Mouse (Mus musculus): ENCODE measurements around the gene Atg16l2.

Gene Atg16l2

GRCm38 (mm10) chr7:101292086-101292485 lies 10.0 kb downstream of the Atg16l2 start:
- DNase-seq (ENCODE audit: low spot score), result no peak

- DNase-seq (ENCODE audit: low spot score), result no peak
Measured at GRCm38 (mm10) chr7:101291641-101292040, 10.4 kb downstream of the Atg16l2 start.

GRCm38 (mm10) chr7:101291211-101291610 lies 10.8 kb downstream of the Atg16l2 start:
- DNase-seq (ENCODE audit: low spot score), result no peak

GRCm38 (mm10) chr7:101290401-101290800 lies 11.7 kb downstream of the Atg16l2 start:
- no peak for DNase-seq (ENCODE audit: low spot score)

- no peak for DNase-seq (ENCODE audit: low spot score)
Measured at GRCm38 (mm10) chr7:101288436-101288835, 13.6 kb downstream of the Atg16l2 start.

GRCm38 (mm10) chr7:101287820-101288219 lies 14.2 kb downstream of the Atg16l2 start:
- DNase-seq (ENCODE audit: low spot score), result no peak

- no peak for DNase-seq (ENCODE audit: low spot score)
Measured at GRCm38 (mm10) chr7:101286891-101287290, 15.2 kb downstream of the Atg16l2 start.

GRCm38 (mm10) chr7:101284504-101284903 lies 17.5 kb downstream of the Atg16l2 start:
- no peak for DNase-seq (ENCODE audit: low spot score)

- DNase-seq (ENCODE audit: low spot score), result no peak
Measured at GRCm38 (mm10) chr7:101282721-101283120, 19.3 kb downstream of the Atg16l2 start.

- DNase-seq (ENCODE audit: low spot score), result no peak
Measured at GRCm38 (mm10) chr7:101272466-101273160, 29.4 kb downstream of the Atg16l2 start.

GRCm38 (mm10) chr7:101271602-101272001 lies 30.4 kb downstream of the Atg16l2 start:
- peak; percentile 18 for DNase-seq (ENCODE audit: low spot score)

- DNase-seq (ENCODE audit: low spot score), result no peak
Measured at GRCm38 (mm10) chr7:101267457-101268259, 34.4 kb downstream of the Atg16l2 start.

- DNase-seq (ENCODE audit: low spot score), result no peak
Measured at GRCm38 (mm10) chr7:101263511-101263910, 38.5 kb downstream of the Atg16l2 start.

- no peak for DNase-seq (ENCODE audit: low spot score)
Measured at GRCm38 (mm10) chr7:101261941-101262546, 40.0 kb downstream of the Atg16l2 start.

GRCm38 (mm10) chr7:101258482-101258881 lies 43.6 kb downstream of the Atg16l2 start:
- DNase-seq (ENCODE audit: low spot score), result no peak

- DNase-seq (ENCODE audit: low spot score), result no peak
Measured at GRCm38 (mm10) chr7:101253071-101253470, 49.0 kb downstream of the Atg16l2 start.

GRCm38 (mm10) chr7:101249173-101249572 lies 52.9 kb downstream of the Atg16l2 start:
- no peak for DNase-seq (ENCODE audit: low spot score)

- DNase-seq (ENCODE audit: low spot score), result no peak
Measured at GRCm38 (mm10) chr7:101248760-101249159, 53.3 kb downstream of the Atg16l2 start.

GRCm38 (mm10) chr7:101236712-101237473 lies 65.2 kb downstream of the Atg16l2 start:
- DNase-seq (ENCODE audit: low spot score), result peak; percentile 22

GRCm38 (mm10) chr7:101232716-101233115 lies 69.3 kb downstream of the Atg16l2 start:
- no peak for DNase-seq (ENCODE audit: low spot score)

GRCm38 (mm10) chr7:101231458-101231857 lies 70.6 kb downstream of the Atg16l2 start:
- peak; percentile 69 for DNase-seq (ENCODE audit: low spot score)

GRCm38 (mm10) chr7:101229336-101229735 lies 72.7 kb downstream of the Atg16l2 start:
- DNase-seq (ENCODE audit: low spot score), result no peak

Measured in layer of hippocampus, adult 9-10 months (tissue).